Mouse (Mus musculus) A20 (cell line): ENCODE measurements around the gene Hist2h3c1.
"Not testable (repeated sequence)": the region's sequence is repeated elsewhere in the genome, so short reads cannot be mapped to it uniquely, and the experiment has no call there.

Source experiments
- DNase-seq: peaks from one replicate; pipeline ENCODE4 v3.0.0-alpha.2; 2011; ENCODE audit warnings: low read depth, low spot score

Hist2h3c1 gene

DNA sequence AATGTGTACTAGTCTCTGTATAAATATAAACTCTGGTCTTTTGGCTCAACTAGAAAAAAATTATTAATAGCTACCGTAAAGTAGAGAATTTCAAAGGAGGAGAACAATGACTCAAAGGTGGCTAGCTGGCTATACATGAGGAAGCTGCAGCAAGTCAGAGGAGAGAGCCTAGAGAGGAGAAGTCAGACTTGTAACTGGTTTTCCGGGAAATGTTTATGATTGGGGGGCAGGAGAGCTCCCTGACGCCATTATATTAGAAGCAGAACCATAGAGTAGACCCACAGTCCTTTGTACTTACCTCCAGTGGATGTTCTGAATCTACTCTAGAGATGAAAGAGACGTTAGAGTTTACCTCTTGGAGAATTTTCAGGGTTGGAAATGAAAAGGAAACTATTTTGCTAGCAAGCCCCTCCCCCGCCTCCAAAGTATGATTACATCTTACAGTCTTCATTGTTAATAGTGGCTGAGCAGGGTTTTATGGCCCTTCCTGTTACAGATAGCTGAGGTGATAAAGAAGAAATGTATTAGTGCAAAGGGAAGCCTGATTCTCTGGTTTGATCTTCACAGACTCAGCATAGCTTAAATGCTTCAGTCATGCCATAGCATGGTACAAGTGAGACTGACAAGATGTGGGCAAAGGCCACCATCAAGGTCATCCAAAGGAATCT lies 9.6 kb downstream of the Hist2h3c1 start:
- no peak for DNase-seq

DNA sequence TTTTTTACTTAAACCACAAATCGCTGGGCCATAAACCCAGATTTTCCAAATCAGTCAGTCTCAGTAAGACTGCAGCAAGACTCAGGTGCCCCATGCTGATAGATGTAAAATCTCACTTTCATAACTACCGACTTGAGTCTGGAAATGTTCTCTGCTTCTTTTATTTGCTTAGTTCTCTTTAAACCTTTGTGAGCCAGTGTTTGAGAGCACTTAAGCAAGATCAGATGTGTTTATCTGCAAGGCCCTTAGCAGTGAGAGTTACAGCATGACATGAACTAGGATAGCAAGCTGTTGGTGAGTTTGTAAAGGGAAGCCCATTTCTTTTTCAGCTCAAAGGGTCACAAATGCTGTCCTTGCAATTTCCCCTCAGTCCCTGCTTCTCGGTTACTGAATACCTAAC lies 10.7 kb downstream of the Hist2h3c1 start:
- DNase-seq: no peak

DNA sequence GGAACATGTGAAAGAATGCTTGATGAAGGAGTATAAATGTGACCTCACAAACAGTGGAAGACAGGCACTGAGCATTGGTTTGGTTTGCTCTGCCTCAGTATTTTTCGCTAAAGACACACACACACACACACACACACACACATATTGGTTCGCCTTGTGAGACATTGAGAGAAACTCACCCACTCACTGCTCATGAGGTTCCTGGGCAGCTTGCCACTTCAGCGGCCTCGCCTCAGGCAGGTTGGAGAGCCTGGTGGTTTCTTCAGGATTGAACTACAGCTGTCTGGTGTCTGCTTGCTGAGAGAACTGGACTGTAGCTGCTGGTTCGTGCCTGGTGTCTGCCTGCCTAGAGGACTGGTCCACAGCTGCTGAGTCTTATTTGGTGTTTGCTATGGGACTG lies 13.7 kb downstream of the Hist2h3c1 start:
- DNase-seq: no peak

DNA sequence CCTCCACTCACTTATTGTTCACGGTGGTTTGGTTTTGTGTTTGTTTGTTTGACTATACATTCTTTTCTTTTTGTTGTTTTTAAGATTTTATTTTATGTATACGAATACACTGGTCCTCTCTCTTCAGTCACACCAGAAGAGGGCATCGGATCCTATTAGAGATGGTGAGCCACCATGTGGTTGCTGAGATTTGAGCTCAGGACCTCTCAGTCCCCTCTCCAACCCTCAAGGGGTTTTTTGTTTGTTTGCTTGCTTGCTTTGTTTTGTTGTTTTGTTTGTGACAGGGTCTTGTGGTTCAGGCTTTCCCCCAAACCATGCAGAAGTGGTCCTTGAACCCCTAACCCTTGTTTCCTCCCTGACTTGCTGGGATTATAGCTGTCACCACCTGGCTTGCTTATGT lies 15.1 kb downstream of the Hist2h3c1 start:
- DNase-seq: peak; percentile 53

DNA sequence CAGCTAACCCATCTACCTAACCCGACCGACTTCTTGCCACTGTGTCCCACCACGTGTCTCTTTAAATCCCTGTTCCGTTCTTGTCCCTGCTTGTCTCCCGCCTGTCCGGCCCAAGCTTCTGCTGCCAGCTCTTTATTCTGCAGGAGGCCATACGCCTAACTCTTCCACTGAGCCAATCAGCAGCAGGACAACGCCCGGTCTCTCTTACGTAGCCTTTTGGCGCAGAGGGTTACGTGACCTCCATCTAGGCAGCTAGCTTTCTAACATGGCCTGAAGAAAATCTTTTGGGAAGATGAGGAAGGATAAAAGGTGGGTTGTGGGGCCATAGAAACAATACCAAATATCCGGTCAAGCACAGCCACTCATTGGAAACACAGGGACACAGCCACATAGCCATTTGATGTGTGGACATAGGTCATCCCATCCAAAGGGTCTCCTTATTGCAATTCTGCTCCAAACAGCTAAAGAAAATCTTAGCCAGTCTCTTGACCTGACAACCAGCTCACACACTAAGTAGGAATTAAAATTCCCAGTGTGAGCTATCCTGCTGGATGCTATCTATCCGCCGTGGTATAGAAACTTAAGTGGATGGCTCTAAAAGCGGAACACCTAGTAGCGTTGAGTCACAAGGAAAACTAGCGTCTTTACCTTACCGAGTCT lies 15.9 kb downstream of the Hist2h3c1 start:
- DNase-seq: peak; percentile 81

- DNase-seq: peak; percentile 98
Observed at GRCm38 (mm10) chr3:96262979-96263550, 16.6 kb downstream of the Hist2h3c1 start, which contains the start of gene Hist2h4. Gene Hist2h4 (minus strand): TSS chr3:96263311.

DNA sequence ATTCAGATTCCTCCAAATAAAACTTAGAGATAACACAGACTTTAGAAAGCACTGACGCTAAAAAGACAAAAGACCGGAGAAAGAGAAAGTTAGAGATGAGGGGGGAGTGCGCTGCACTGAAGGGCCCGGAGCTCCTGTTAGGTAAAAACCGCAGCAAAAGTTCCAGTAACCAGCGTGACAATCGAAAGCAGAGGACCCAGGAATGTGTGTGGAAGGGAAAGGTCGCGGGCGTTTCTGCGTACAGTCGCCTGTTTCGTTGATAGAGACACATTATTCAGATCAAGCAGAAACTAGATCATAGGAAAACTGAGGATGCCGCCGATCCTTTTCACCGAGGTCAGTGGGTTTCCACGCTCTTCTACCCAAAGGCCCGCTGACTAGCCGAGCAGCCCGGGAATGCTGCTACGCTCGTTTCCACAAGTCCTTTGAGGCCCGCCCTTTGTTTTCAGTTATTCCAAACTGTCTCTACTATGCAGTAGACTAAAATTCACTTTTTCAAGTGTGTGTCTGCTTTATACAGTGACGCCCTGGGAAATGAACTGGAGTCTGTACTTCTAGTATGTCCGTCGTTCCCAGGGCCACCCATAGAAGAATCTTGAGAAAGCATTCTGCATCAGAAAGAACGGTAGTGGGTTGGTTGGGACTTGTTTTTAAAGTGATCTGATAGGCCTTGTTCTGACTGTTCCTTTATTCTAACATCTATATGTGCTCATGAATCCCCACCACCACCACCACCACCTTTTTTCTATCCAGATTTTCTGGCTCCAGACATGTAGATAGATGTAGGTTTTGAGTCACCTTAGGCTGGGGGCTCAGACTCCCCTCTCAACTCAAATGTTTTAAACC lies 17.3 kb downstream of the Hist2h3c1 start:
- no peak for DNase-seq

DNA sequence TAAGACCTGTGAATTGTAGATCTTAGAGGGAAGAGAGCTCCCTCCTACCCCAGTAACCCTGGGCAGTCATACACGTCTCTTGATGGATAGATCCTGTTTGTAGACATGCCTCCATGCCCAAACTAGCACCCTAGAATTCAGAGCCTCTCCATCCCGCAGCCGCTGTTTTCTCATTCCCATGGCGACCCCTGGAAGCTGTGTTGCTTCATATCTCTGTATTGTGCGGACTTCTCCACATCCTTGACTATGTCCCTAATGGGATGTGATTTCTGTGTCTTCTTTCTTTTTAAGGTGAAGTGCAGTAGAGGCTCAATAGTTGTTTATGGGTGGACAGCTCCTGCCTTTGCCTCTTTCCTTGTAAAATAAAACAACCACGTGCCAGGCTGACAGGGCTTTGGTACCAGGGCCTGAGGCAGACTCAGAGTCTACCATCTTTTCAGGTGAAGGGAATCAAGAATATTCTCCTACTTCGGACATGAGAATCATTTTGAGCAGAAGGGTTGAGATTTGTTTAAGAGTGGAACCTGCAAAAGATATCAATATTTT lies 18.0 kb downstream of the Hist2h3c1 start:
- DNase-seq: no peak

DNA sequence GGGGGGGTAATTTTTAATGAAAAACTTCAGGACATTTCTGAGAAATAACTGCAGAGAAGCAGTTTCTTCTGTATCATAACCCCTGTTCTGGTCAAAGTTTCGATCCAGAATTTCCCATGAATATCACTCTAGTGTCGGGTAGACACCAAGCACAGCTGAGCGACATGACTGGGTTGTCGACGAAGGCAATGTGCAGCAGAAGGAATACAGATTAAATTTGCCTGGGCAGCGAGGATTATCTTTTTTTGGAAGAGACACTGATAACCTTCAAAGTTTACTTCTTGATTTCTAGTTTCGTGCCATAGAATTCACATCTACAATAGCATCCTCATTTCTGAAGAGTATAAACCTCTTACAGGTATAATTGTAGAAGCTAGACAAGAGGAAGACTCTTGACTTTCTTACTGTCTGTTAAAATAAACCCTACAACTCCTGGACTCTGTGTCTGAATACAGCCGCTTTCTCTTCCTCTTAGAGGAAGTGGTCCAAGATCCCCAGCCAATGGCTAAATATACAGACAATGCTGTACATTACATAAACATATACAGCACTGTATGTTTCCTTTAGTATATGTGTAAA lies 19.7 kb downstream of the Hist2h3c1 start:
- peak; percentile 58 for DNase-seq

GRCm38 (mm10) chr3:96267541-96267940 lies 21.1 kb downstream of the Hist2h3c1 start:
- peak; percentile 24 for DNase-seq

GRCm38 (mm10) chr3:96268051-96268775 lies 21.7 kb downstream of the Hist2h3c1 start, which contains the start of gene Hist2h3b:
Gene Hist2h3b (plus strand): TSS chr3:96268654.
- DNase-seq: peak; percentile 92

- DNase-seq: not testable (repeated sequence)
Observed at GRCm38 (mm10) chr3:96268776-96269378, 22.4 kb downstream of the Hist2h3c1 start.

GRCm38 (mm10) chr3:96269511-96270474 lies 23.3 kb downstream of the Hist2h3c1 start, which contains the start of gene Hist2h2bb:
Gene Hist2h2bb (plus strand): TSS chr3:96269752.
- DNase-seq: peak; percentile 98

DNA sequence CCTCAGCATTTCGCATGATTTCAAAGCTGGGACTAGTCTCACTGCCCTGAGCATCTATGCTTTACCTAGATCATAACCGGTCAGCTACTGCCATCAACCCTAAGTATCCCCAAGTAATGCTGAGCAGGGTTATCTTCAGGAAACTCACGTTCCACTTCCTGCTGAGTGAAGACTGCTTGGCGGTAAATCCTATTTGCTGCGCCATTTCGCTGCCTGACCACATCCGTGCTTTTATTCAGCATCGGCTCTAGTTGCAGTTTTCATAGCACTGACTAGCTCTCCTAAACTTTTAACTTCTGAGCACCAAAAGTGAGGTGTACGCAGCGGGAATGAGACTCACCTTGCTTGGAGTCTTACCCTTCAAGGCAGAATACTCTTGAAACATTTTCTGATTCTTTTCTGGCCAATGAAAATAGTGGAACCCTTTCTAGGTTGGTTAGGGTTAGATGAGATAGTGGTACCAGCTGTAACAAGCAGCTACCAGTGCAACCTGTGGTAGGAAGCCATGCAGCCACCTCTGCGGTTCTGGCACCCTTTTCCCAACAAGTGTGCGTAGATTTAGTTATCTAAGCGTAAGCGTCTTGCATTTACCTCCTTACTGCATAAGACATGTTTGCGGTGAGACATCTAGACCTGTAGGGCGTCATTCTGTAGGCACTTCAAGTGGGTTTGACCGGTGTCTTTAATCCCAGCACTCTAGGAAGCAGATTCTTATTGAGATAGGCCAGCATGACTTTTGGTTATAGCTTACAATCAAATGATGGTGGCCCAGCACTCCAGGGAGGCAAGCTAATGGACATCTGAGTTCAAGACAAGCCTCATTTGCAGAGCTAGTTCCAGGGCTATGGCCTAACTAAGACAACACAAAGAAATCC lies 27.3 kb downstream of the Hist2h3c1 start:
- peak; percentile 80 for DNase-seq

DNA sequence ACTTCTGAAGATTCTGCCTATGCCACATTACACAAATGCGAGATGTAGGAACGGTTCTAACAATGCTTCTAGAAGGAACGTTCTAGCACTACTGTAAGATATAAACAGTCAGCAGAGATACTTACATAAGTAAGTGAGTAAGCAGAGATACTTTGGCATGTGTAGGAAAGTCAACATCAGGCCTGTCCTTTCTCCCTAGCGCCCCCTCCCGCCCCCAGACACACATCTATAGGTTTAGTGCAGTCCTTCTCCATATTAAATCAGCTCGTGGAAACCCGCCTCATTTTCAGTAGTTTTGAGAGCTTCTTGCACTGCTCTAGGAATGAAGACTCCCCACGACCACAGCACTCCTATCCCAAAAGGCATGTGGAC lies 30.9 kb downstream of the Hist2h3c1 start:
- peak; percentile 85 for DNase-seq

DNA sequence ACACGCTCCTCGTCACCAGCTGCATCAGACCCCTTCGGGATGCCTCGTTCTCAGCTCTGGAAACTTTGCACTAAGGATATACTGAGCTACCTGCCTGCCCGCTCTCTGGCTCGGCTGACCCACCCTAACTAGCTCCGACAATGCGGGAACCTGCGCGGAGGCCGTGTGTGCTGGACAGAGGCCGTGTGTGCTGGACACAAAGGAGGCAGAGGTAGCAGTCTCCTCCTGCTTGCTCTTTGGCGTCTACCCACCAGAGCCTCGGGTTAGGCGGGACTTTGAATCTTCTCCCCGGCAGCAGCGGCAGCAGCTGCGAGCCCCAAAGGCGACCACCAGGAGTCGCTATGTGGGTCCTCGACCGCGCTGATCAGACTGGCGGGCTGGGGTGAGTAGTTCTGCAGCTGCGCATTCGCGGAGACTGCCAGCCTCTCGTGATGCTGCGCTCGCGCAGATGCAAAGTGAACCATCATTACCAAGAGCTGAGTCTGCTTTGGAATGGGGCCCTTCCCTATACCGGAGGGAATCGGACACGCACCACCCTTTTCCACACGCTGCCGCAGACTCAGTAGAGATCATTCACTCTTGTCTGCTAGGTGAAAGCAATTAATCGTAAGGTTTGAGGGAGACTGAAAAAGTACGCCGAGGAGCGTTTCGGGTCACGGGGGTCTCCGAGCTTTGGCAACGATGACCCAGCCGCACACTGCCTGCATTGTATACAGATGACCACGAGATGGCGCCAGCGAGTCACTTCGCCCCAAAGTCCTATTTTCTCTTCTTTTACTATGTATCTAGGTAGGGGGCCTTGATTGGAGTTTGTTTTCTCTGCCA lies 31.5 kb downstream of the Hist2h3c1 start:
- peak; percentile 96 for DNase-seq

GRCm38 (mm10) chr3:96280660-96281059 lies 34.2 kb downstream of the Hist2h3c1 start:
- DNase-seq: no peak
